In genomic region chr14:107687261-107688019, GRCm38 (mm10) we compare ENCODE assay signal across 15 mouse cellular contexts.
DNase-seq lines count a peak whose midpoint lies in the region; ATAC-seq lines count a peak whose summit lies in the region.
"Had no signal": no experiment of that assay in that cellular context is flagged by ENCODE, and none has a peak within 500 bp of the region (broad histone marks: within the 10 kb centered on the region; RNA-seq: fewer than 3 reads in every experiment).

No protein-coding gene starts in this region.

- WGBS in forebrain, embryonic 15.5 days, result 75% methylated on average over 3 of the region's 3 CpGs
- 93% methylated on average over 3 of the region's 3 CpGs for WGBS in forebrain, embryonic 11.5 days
- WGBS in heart, embryonic 10.5 days, result 83% methylated on average over 3 of the region's 3 CpGs

- H3K4me1 ChIP-seq in forebrain, embryonic 15.5 days, result no peaks in the 10 kb centered on the region
- H3K4me1 ChIP-seq in forebrain, embryonic 11.5 days (replicated peaks; ENCODE audit: control insufficient read depth, insufficient read depth, low read length), result no peaks in the 10 kb centered on the region
- no peaks in the 10 kb centered on the region for H3K4me1 ChIP-seq in heart, embryonic 10.5 days

- no peak overlapping the region for H3K9ac ChIP-seq in forebrain, embryonic 15.5 days (replicated peaks)
- H3K9ac ChIP-seq in forebrain, embryonic 11.5 days (ENCODE audit: low read length), result no peak overlapping the region
- H3K9ac ChIP-seq: liver, embryonic 14.5 days had no signal

- no peaks in the 10 kb centered on the region for H3K9me3 ChIP-seq in forebrain, embryonic 15.5 days
- no peaks in the 10 kb centered on the region for H3K9me3 ChIP-seq in forebrain, embryonic 11.5 days (ENCODE audit: control insufficient read depth, low read length)
- H3K9me3 ChIP-seq in heart, embryonic 10.5 days, result no peaks in the 10 kb centered on the region

- no peak overlapping the region for H3K4me3 ChIP-seq in forebrain, embryonic 15.5 days
- H3K4me3 ChIP-seq in forebrain, embryonic 11.5 days (ENCODE audit: low read depth, low read length), result no peak overlapping the region
- no peak overlapping the region for H3K4me3 ChIP-seq in heart, embryonic 10.5 days
- H3K4me3 ChIP-seq: erythroblast, embryonic 14.5 days had no signal

- H3K27me3 ChIP-seq in forebrain, embryonic 15.5 days, result no peaks in the 10 kb centered on the region
- no peaks in the 10 kb centered on the region for H3K27me3 ChIP-seq in forebrain, embryonic 11.5 days (ENCODE audit: control insufficient read depth, insufficient read depth, low read length)
- no peaks in the 10 kb centered on the region for H3K27me3 ChIP-seq in heart, embryonic 10.5 days (ENCODE audit: insufficient read depth, poor library complexity, severe bottlenecking)

- no peak overlapping the region for H3K4me2 ChIP-seq in forebrain, embryonic 15.5 days (replicated peaks)
- H3K4me2 ChIP-seq in forebrain, embryonic 11.5 days (ENCODE audit: low read depth, low read length, severe bottlenecking), result no peak overlapping the region

- DNase-seq in forebrain, embryonic 11.5 days (ENCODE audit: low spot score), result no peak
- DNase-seq in cerebellum, postnatal 36 days, result peak; percentile 74 to 75
- peak; percentile 14 to 40 for DNase-seq in left cerebral cortex, adult 18-20 months (ENCODE audit: low spot score in 2 of 2)
- peak; percentile 8 for DNase-seq in right cerebral cortex, postnatal 4 days
- no peak for DNase-seq in heart, embryonic 10.5 days (ENCODE audit: low spot score)
- no peak for DNase-seq in adrenal gland, adult 18-20 months (ENCODE audit: low spot score in 2 of 2)
- DNase-seq in ovary, postnatal 36 days (ENCODE audit: low spot score), result no peak
- DNase-seq: heart, adult 11 months; heart, postnatal 4 days; kidney, adult 11 months had no signal

- H3K36me3 ChIP-seq in forebrain, embryonic 15.5 days, result no peaks in the 10 kb centered on the region
- no peaks in the 10 kb centered on the region for H3K36me3 ChIP-seq in forebrain, embryonic 11.5 days (ENCODE audit: control insufficient read depth, insufficient read depth, low read length)
- H3K36me3 ChIP-seq in heart, embryonic 10.5 days, result no peaks in the 10 kb centered on the region

- ATAC-seq in forebrain, embryonic 15.5 days (replicated peaks), result peak; percentile 88
- no peak for ATAC-seq in forebrain, embryonic 11.5 days (replicated peaks; ENCODE audit: low FRiP score)
- ATAC-seq: activated CD4-positive, CD25-positive, alpha-beta regulatory T cell, adult 4 months had no signal

- 0 out of 2 replicates have a peak overlapping the region, but pooled peaks have one; percentile 23 for H3K27ac ChIP-seq in forebrain, embryonic 15.5 days (replicated peaks)
- no peak overlapping the region for H3K27ac ChIP-seq in forebrain, embryonic 11.5 days (ENCODE audit: low read depth, low read length)
- H3K27ac ChIP-seq in heart, embryonic 10.5 days, result no peak overlapping the region
- H3K27ac ChIP-seq: liver, embryonic 14.5 days; macrophage had no signal

Comparison
In these comparisons a context has a peak if more than half of its experiments do, and no peak if none do; other contexts are left out.
1. DNase-seq: peak in cerebellum, postnatal 36 days (2 of 2), left cerebral cortex, adult 18-20 months (2 of 2) and right cerebral cortex, postnatal 4 days (single experiment); none in forebrain, embryonic 11.5 days (single experiment), heart, embryonic 10.5 days (single experiment), adrenal gland, adult 18-20 months (0 of 2) and ovary, postnatal 36 days (single experiment).